Mouse (Mus musculus): ENCODE data around the gene Col8a2. TPM values are rescaled to one million over a fixed set of nuclear protein-coding genes. Genes with fewer than 3 reads are reported as not detected.

The Col8a2 gene
- polyA plus RNA-seq, 1 experiment from 2014 or later: 1.2 TPM

- Histone ChIP-seq H3K4me1 (ENCODE audit: control insufficient read depth, insufficient read depth, low read length) (0 out of 2 replicates have a peak, but pooled peaks cover 8% of the 10 kb centered on the region), H3K27me3 (replicated peaks; ENCODE audit: control insufficient read depth, insufficient read depth, low read length) (no peaks in the 10 kb centered on the region; the same call in 1 of the 2 replicates), H3K4me3 (ENCODE audit: low read depth, low read length) (no peak within 1 kb of the TSS), H3K36me3 (ENCODE audit: control insufficient read depth, insufficient read depth, low read length) (no peaks in the 10 kb centered on the region), H3K4me2 (ENCODE audit: low read length) (peak within 1 kb of the TSS; percentile 34), H3K27ac (ENCODE audit: low read depth, low read length) (no peak within 1 kb of the TSS), H3K9ac (ENCODE audit: low read length) (peak within 1 kb of the TSS; percentile 32; the same call in 1 of the 2 replicates), H3K9me3 (replicated peaks; ENCODE audit: control insufficient read depth, low read length) (no peaks in the 10 kb centered on the region)
- WGBS: 9% methylated on average over 23 of the region's 23 CpGs
- ATAC-seq (no peak), DNase-seq (ENCODE audit: low spot score) (no peak)
Observed at GRCm38 (mm10) chr4:126325281-126325861, 38.8 kb downstream of the Col8a2 start, which contains the start of gene Tekt2. Tekt2 (minus strand) TSS chr4:126325688.

GRCm38 (mm10) chr4:126326036-126326435, 39.4 kb downstream of the Col8a2 start:
- H3K9ac ChIP-seq (ENCODE audit: low read length): no peak overlapping the region
- H3K4me3 ChIP-seq (ENCODE audit: low read depth, low read length): no peak overlapping the region
- H3K4me1 ChIP-seq (ENCODE audit: control insufficient read depth, insufficient read depth, low read length): 0 out of 2 replicates have a peak, but pooled peaks cover 5% of the 10 kb centered on the region
- WGBS: 28% methylated on average over 6 of the region's 6 CpGs
- H3K36me3 ChIP-seq (ENCODE audit: control insufficient read depth, insufficient read depth, low read length): no peaks in the 10 kb centered on the region
- DNase-seq (ENCODE audit: low spot score) (no peak), ATAC-seq (no peak)
- no peak overlapping the region for H3K4me2 ChIP-seq (ENCODE audit: low read length)
- H3K27ac ChIP-seq (ENCODE audit: low read depth, low read length): no peak overlapping the region
- H3K9me3 ChIP-seq (replicated peaks; ENCODE audit: control insufficient read depth, low read length): no peaks in the 10 kb centered on the region
- H3K27me3 ChIP-seq (replicated peaks; ENCODE audit: control insufficient read depth, insufficient read depth, low read length): no peaks in the 10 kb centered on the region; the same call in 1 of the 2 replicates

GRCm38 (mm10) chr4:126330295-126330694, 43.7 kb downstream of the Col8a2 start:
- H3K9me3 ChIP-seq (replicated peaks; ENCODE audit: control insufficient read depth, low read length): no peaks in the 10 kb centered on the region
- ATAC-seq (no peak), DNase-seq (ENCODE audit: low spot score) (no peak)
- no peaks in the 10 kb centered on the region for H3K36me3 ChIP-seq (ENCODE audit: control insufficient read depth, insufficient read depth, low read length)
- WGBS: 93% methylated on average over 4 of the region's 4 CpGs
- H3K4me3 ChIP-seq (ENCODE audit: low read depth, low read length): no peak overlapping the region
- H3K9ac ChIP-seq (ENCODE audit: low read length): no peak overlapping the region
- H3K4me2 ChIP-seq (ENCODE audit: low read length): no peak overlapping the region
- no peaks in the 10 kb centered on the region for H3K27me3 ChIP-seq (replicated peaks; ENCODE audit: control insufficient read depth, insufficient read depth, low read length)
- 0 out of 2 replicates have a peak, but pooled peaks cover under 1% of the 10 kb centered on the region for H3K4me1 ChIP-seq (ENCODE audit: control insufficient read depth, insufficient read depth, low read length)
- H3K27ac ChIP-seq (ENCODE audit: low read depth, low read length): no peak overlapping the region

GRCm38 (mm10) chr4:126331751-126332150, 45.2 kb downstream of the Col8a2 start:
- Histone ChIP-seq H3K4me3 (ENCODE audit: low read depth, low read length) (no peak overlapping the region), H3K27ac (ENCODE audit: low read depth, low read length) (no peak overlapping the region), H3K4me2 (ENCODE audit: low read length) (no peak overlapping the region), H3K4me1 (ENCODE audit: control insufficient read depth, insufficient read depth, low read length) (no peaks in the 10 kb centered on the region), H3K27me3 (replicated peaks; ENCODE audit: control insufficient read depth, insufficient read depth, low read length) (no peaks in the 10 kb centered on the region), H3K36me3 (ENCODE audit: control insufficient read depth, insufficient read depth, low read length) (no peaks in the 10 kb centered on the region; the same call in 1 of the 2 replicates), H3K9me3 (replicated peaks; ENCODE audit: control insufficient read depth, low read length) (no peaks in the 10 kb centered on the region), H3K9ac (ENCODE audit: low read length) (no peak overlapping the region)
- whole genome bisulfite sequencing: 86% methylated on average over 1 of the region's 1 CpGs
- ATAC-seq: no peak
- DNase-seq (ENCODE audit: low spot score): no peak

- peaks cover 4% of the 10 kb centered on the region; the same call in 1 of the 2 replicates for H3K36me3 ChIP-seq (ENCODE audit: control insufficient read depth, insufficient read depth, low read length)
- H3K9ac ChIP-seq (ENCODE audit: low read length): no peak overlapping the region
- H3K4me2 ChIP-seq (ENCODE audit: low read length): no peak overlapping the region
- no peaks in the 10 kb centered on the region for H3K9me3 ChIP-seq (replicated peaks; ENCODE audit: control insufficient read depth, low read length)
- no peak for DNase-seq (ENCODE audit: low spot score)
- H3K4me3 ChIP-seq (ENCODE audit: low read depth, low read length): no peak overlapping the region
- no peak for ATAC-seq
- no peak overlapping the region for H3K27ac ChIP-seq (ENCODE audit: low read depth, low read length)
- 46% methylated on average over 3 of the region's 3 CpGs for WGBS
- no peaks in the 10 kb centered on the region for H3K27me3 ChIP-seq (replicated peaks; ENCODE audit: control insufficient read depth, insufficient read depth, low read length)
- H3K4me1 ChIP-seq (ENCODE audit: control insufficient read depth, insufficient read depth, low read length): no peaks in the 10 kb centered on the region
Observed at GRCm38 (mm10) chr4:126332358-126332757, 45.8 kb downstream of the Col8a2 start.

GRCm38 (mm10) chr4:126339461-126339860, 52.9 kb downstream of the Col8a2 start:
- DNase-seq (ENCODE audit: low spot score) (no peak), ATAC-seq (no peak)
- Histone ChIP-seq H3K4me2 (ENCODE audit: low read length) (no peak overlapping the region), H3K4me3 (ENCODE audit: low read depth, low read length) (no peak overlapping the region), H3K9ac (ENCODE audit: low read length) (no peak overlapping the region), H3K9me3 (replicated peaks; ENCODE audit: control insufficient read depth, low read length) (no peaks in the 10 kb centered on the region), H3K4me1 (ENCODE audit: control insufficient read depth, insufficient read depth, low read length) (no peaks in the 10 kb centered on the region), H3K27me3 (replicated peaks; ENCODE audit: control insufficient read depth, insufficient read depth, low read length) (no peaks in the 10 kb centered on the region), H3K27ac (ENCODE audit: low read depth, low read length) (no peak overlapping the region), H3K36me3 (ENCODE audit: control insufficient read depth, insufficient read depth, low read length) (peaks cover 13% of the 10 kb centered on the region; the same call in 1 of the 2 replicates)
- whole genome bisulfite sequencing: 73% methylated on average over 4 of the region's 4 CpGs

GRCm38 (mm10) chr4:126343451-126343850, 56.9 kb downstream of the Col8a2 start:
- 86% methylated on average over 4 of the region's 4 CpGs for WGBS
- DNase-seq (ENCODE audit: low spot score) (no peak), ATAC-seq (no peak)
- H3K27ac ChIP-seq (ENCODE audit: low read depth, low read length): no peak overlapping the region
- H3K4me2 ChIP-seq (ENCODE audit: low read length): no peak overlapping the region
- peaks cover 37% of the 10 kb centered on the region for H3K36me3 ChIP-seq (ENCODE audit: control insufficient read depth, insufficient read depth, low read length)
- no peak overlapping the region for H3K9ac ChIP-seq (ENCODE audit: low read length)
- H3K4me1 ChIP-seq (ENCODE audit: control insufficient read depth, insufficient read depth, low read length): no peaks in the 10 kb centered on the region
- H3K4me3 ChIP-seq (ENCODE audit: low read depth, low read length): no peak overlapping the region
- H3K9me3 ChIP-seq (replicated peaks; ENCODE audit: control insufficient read depth, low read length): no peaks in the 10 kb centered on the region
- H3K27me3 ChIP-seq (replicated peaks; ENCODE audit: control insufficient read depth, insufficient read depth, low read length): no peaks in the 10 kb centered on the region

- Histone ChIP-seq H3K4me1 (ENCODE audit: control insufficient read depth, insufficient read depth, low read length) (no peaks in the 10 kb centered on the region), H3K9ac (ENCODE audit: low read length) (no peak overlapping the region), H3K27me3 (replicated peaks; ENCODE audit: control insufficient read depth, insufficient read depth, low read length) (no peaks in the 10 kb centered on the region), H3K4me3 (ENCODE audit: low read depth, low read length) (no peak overlapping the region), H3K4me2 (ENCODE audit: low read length) (no peak overlapping the region), H3K27ac (ENCODE audit: low read depth, low read length) (no peak overlapping the region), H3K36me3 (ENCODE audit: control insufficient read depth, insufficient read depth, low read length) (peaks cover 35% of the 10 kb centered on the region), H3K9me3 (replicated peaks; ENCODE audit: control insufficient read depth, low read length) (no peaks in the 10 kb centered on the region)
- DNase-seq (ENCODE audit: low spot score) (no peak), ATAC-seq (no peak)
- 100% methylated on average over 1 of the region's 1 CpGs for WGBS
Observed at GRCm38 (mm10) chr4:126360069-126360468, 73.5 kb downstream of the Col8a2 start.

Data from forebrain, embryonic 14.5 days (tissue).